Mouse (Mus musculus) layer of hippocampus, postnatal 10 days (tissue): ENCODE measurements at regions not wholly inside any gene's neighbourhood (a gene's known extent, or its start where the extent isn't known, plus 50 kb on each side); places are given as distances from the start of the nearest gene placed in this dataset.

Experiments
- DNase-seq, 2 experiments: peaks; one replicate each; pipeline ENCODE4 v3.0.0; 2021; ENCODE audit warnings: low spot score in 2 of 2

DNA sequence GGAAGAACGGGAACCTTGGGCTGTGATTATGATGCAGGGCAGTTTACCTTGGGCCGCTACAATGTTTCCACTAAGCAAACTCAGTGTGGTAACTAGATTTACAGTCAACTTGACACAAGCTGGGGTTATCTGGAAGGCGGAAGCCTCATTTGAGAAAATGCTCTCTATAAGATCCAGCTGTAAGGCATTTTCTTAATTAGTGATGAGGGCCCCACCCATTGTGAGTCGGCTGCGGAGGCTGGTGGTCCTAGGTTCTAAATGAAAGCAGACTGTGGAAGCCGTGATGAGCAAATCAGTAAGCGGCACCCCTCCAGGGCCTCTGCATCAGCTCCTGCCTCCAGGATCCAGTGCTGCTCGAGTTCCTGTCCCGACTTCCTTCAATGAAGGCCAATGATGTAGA is 183.4 kb downstream of the Ly86 start:
- DNase-seq: no peak

DNA sequence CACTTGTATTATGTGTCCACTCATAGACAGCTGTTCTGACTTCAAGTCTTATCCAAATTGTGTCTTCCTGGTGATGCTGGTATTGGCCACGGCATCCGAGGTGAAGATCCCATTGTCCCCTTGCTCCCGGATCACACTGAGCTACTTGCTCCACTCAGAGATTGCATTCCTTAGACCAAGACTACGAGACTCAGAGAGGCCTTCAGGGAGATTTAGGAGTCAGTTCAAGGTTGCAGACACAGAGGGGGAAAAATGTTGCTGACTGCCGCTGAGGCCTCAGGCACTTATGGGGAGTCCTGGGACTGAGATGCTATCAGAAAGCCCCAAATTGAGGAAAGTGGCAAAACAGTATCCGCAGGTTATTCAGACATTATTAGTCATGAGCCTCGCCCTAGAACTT is 183.9 kb downstream of the Ly86 start:
- DNase-seq: no peak

DNA sequence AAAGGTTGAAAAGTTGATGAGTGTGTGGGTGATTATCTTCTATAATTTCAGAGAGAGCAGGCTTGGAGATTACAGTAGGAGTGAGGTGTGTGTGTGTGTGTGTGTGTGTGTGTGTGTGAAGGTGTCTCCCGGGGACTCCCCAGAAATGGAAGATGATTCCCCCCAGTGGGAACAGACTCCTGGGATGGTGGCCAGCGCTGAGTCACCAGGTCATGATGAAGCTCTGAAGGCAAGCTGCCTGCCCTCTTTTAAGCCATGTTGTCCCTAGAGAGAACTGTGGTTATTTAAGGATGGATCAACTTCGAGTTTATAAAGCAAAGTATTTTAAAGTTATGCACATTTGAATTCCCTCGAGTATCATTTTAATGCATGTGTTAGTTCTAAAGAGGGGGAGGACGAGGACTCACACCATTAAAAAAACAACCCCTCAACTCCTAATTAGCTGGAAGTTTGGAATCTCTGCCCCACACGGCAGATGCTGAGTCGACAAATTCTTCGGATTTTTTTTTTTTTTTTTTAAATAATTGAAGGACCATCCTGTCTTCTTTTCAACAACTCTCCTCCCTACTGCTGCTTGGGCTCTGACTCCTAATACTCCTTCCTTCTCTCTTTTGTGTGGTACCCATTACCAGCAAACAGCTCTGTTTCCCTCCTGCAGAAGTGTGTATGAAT is 186.6 kb downstream of the Ly86 start:
- no peak for DNase-seq

DNA sequence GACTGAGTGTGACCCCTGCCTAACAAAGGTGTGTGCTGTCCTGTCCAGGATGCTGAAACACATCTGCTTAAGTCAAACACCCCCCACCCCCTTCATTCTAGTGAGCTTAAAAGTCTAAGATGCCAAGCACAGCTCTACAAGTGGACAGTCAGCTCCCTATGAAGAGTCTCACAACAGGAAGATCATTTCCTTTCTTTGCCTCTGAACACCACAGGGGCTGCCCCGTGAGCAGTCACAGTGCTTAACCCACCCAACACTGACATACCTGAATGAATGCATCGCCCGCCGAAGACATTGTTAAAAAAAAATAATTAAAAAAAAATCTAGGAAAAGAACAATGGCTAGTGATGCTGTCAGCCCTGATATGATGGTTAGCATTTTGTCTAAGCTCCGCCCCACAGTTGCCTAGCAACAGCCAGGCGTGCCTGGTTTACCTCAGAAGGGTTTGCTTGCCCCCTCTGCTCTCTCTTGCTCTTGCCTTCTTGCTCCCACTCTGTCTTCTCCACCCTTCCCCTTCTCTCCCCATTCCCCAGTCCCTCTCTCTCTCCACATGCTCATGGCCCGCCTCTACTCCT is 187.7 kb downstream of the Ly86 start:
- DNase-seq: no peak

DNA sequence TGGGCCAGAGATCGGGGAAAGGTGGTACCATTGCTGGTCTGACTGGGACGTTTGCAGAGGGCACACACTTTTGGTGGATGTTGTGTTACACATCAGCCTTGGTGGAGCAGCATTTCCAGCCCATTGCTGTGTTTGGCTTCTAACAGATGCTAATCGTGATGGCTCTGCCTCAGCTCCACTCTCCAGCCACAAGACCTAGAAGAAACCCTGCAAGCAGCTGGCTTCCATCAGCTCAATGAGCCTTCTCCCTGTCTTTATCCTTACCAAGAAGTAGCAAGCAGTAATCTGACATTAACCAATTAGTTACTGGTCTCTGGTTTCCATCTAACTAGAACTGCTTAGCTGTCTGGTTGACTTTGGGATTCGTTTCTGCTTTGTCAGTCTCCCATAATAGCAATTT is 188.8 kb downstream of the Ly86 start:
- no peak for DNase-seq

DNA sequence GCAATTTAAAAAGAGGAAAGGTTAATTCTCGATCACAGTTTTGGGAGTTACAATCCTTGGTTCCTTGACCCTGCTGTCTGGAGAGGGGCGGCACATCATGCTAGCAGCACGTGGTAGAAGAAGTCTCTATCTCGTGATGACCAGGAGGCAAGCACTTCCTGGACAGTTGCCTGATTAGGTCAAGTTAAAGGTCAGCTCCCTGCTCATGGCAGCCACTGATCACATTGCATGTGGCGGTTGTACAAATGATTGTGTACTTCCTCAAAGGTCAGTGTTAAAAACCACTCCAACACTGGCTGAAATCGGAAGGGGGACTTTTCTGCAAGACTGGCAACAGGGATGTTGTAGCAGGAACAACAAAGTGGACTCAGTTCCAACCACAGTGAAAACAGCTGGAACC is 192.3 kb downstream of the Ly86 start:
- no peak for DNase-seq

DNA sequence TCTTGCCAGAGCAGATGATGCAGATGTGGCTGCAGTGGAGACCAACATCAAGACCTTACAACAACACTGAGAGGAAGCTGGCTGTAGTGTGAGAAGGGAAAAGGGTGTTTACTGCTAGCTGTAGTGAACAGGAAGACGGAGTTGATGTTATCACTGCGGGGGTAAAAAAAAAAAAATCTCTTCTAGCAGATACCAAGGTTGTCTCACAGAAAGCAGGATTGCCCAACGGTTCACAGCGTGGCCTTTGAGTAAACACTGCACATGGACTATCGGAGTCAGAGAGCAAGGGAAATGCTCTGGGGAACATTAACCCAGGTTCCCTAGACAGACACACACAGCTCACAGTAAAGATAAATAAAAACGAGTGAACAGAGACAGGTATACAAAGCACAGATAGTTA is 192.8 kb downstream of the Ly86 start:
- no peak for DNase-seq

DNA sequence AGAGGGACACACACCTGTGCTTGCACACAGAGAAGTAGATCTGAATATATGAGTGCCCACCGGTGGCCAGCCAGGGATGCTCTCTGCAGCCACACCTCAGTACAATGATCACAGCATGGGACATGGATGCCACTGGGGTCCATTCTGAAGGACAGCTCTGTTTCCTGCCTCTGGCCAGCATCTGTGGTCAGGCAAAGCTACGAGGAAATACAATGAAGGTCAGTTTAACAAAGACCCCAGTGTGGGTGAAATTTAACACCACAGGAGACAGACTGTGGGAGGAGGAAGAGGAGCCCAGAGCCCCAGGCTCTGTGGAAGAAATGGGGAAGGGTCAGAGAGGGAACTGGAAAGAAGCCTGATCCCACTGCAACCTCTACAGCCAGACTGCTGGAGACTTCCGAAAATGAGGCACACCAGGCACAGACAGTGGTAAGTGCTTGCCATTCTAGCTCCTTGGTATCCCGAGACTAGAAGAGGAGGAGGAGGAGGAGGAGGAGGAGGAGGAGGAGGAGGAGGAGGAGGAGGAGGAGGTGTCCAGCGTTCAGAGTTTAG is 196.0 kb downstream of the Ly86 start:
- DNase-seq: no peak

DNA sequence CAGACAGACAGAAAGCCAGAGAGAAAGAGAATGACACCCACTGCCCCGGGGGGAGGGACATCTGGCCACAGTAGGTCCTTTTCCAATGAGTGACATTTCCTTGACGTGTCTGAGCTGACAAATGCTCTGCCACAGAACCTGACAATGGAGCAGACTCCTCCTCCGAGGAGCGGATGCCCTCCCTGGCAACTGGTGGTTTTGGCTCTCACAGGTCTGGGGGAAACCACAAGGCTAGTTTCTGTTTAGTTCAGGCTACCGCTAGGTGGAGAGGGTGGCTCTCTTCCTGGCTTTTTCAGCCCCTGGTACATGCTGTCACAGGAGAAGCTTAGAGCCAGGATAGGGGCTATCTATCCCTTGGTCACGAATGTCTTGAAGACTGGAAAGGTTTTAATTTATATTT is 196.7 kb downstream of the Ly86 start:
- DNase-seq: peak; percentile 57 to 67

DNA sequence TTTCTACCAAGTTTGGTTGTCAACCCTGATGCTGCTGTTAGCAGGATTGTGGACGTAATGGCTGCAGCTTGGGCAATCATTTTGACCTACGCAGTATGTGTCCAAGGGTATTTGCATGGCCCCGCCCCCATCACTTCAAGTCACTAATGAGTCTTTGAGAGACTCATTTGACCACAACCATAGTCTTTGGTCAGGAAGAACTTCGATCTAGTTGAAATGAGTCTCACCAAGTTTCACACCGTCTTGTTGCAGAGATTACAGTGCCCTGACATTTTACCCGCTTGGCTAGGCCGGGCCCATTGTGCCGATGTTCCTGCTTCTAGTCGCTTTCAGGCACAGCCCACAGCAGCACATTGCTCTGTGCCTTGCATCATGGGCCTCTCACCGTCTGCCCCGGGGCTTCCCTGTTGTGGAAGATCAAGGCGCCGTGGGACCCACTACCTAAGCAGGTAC is 197.8 kb downstream of the Ly86 start:
- DNase-seq: no peak

DNA sequence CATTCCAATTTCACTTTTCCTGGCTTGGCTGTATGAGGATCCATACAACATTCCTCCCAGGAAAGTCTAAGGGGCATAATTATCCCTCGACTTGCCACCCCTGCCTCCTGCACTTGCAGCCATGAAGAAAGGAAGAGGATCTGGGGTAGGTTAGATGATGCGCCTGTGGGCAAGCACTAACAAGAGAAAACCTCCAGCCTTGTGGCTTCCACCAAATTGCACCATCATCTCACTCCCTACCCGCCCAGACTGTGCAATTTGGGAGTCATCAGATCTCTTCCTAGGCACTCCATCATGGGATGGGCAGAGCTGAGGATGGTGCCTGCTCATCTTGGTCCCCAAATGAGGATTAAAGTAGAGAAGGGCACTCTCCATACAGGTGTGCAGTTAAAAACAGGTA is 198.8 kb downstream of the Ly86 start:
- no peak for DNase-seq

DNA sequence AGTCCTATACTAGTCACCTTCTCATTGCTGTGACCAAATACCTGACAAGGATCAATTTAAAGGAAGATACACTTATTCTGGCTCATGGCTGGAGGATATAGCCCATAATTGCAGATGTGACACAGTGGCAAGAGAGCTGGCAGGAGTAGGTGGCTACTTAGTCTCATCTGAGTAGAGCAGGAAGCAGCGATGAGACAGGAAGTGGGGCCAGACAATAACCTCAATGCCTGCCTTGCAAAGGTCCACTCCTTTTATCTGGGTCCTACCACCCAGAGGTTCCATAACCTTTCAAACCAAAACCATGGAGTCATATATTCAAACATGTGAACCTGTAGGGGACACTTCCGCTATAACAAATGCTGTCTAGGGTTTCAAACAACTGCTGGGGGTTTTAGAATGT is 199.7 kb downstream of the Ly86 start:
- DNase-seq: no peak

DNA sequence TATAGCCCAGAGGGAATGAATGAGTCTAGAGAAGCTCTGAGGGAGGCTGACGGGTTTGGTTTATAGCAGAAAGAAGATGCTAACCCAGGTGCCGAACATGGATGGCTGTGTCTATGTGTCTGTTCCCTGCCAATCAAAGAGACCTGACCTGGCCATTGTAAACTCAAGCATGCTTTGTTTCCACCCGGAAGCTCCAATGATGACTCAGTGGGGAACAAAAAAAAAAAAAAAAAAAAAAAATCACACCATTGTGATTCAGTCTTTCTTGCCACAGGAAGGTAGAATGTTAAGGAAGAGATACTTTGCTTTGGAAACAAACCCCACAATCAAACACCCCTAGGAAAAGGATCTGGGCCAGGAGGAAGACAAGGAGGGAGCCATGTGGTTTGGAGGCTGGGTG is 201.5 kb downstream of the Ly86 start:
- DNase-seq: no peak

DNA sequence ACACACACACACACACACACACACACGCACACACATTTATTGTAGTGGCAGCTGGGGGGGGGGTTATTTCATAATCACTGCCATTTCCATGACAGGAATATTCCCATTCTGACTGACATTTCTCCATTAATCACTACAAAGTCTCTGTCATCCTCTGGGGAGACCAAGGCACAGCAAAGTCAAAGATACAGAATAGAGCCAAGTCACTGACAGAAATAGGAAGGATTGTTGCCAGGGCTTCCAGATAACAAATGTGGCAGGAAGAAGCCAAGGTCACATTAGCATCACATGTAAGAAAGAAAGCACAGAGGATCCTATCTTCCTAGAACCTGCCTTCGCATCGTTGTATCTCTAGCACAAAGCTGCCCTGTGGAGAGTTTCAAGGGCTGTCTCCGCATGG is 205.6 kb downstream of the Ly86 start:
- no peak for DNase-seq

DNA sequence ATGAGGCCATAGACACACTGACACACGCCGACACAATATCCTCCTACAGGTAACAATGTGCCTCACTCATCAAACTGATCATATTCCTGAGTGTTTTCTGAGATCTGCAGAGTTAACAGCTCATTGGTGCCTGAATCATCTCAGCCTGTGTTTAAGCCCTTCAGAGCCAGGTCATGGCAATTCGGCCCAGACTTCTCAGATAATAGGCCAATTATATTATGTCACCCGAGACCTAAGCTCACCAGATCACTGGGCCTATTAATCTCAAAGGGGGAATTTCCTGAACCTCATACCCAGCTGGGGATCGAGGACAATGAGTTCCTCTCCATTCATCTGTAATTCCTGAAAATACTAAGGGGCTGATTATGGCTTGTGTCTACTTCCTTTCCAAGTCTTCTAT is 208.4 kb downstream of the Ly86 start:
- DNase-seq: no peak

DNA sequence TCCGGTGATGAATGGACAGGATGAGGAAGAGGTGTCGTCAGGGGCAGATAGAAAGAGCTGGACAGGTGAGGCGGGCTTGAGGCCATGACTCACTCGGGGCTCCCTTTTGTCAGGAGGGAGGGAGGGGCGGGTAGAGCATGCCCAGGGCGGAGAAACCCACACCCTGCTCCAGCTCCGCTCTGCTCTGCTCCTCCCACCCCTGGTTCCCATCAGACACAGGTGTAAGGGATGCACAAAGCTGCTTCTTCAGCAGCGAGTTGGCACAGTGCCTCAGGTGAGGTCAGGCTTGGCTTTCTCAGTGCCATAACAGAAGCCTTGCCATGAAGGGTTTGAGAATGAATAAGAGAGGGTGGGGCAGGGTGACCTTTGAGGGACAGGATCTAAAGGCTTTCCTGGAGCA is 212.2 kb downstream of the Ly86 start:
- no peak for DNase-seq

DNA sequence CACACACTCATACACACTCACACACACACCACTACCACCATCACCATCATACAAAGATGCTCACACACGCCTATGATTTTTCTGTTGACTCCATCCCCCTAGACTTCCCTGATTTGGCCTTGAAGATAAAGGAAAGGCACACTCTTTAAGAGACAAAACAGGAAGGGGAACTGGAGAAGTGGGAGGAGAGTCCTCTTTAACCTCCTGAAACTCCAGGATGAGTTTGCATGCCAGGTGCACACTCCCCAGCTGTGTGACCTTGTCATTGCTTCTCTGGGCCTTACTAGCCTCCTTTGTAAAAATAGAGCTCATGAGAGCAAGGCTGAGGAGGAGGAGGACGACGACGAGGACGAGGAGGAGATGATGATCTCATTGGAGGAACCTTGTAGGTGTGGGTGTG is 212.8 kb downstream of the Ly86 start:
- no peak for DNase-seq

DNA sequence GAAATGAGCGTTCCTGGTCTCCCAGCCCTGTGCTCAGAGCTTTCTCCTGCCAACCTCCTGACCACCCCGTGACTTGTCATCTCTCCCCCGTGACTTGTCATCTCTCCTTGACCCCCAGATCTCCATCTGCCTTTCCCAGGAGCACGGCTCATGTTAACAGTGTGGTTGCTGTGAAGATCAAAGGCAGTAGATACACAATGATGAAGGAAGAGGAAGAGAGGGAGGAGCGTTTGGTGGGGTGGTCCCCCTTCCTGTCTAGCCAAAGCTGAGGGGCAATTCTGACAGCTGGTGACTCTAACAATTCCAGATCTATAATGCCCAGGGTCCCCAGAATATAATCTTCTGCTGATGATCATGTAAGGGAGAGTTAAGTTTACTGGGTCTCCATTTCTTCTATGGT is 214.0 kb downstream of the Ly86 start:
- DNase-seq: no peak

DNA sequence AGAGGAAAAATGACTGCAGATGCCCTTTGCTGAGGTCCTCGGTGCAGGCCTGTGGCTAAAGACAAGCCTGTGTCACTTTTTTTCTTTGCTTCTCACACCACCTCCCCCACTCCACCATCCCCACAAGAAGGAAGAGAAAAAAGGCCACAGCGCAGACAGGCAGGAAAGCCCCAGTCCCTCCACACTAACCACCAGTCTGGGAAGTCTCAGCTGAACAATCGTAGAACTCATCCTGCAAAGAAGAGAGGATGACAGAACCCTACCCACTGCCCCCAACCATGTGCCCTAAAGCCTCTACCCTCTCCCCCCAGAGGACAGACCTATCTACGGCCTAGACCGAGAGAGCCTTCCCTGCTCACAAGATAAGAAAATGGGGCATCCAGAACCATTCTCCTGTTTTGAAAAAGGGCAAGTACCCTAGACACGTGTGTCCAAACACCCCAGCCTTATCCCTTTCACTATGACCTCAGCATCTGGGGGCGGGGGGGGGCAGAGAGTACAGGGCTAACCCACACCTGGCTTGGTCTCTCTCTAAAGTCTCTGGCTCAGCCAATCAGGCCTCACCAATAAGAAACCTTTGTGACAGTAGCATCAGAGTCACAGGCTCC is 214.8 kb downstream of the Ly86 start:
- DNase-seq: no peak

DNA sequence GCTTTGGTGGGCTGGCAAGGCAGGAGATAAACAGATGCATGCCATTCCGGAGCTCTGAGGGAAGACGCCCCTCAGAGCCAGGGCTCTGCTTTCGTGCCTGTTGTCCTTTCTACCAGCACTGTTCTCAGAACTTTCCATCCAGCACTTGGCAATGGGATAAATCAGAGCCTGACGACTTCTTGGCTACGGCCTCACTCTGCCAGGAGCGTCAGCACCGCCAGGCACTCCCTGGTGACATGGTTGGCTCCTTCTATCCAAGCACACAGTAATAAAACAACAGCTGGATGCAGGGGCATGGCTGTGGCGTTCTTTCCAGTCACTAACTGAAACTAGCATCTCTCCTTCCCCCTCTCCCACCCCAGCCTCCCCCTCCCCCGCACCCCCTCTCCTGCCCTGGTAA is 215.4 kb downstream of the Ly86 start:
- no peak for DNase-seq

DNA sequence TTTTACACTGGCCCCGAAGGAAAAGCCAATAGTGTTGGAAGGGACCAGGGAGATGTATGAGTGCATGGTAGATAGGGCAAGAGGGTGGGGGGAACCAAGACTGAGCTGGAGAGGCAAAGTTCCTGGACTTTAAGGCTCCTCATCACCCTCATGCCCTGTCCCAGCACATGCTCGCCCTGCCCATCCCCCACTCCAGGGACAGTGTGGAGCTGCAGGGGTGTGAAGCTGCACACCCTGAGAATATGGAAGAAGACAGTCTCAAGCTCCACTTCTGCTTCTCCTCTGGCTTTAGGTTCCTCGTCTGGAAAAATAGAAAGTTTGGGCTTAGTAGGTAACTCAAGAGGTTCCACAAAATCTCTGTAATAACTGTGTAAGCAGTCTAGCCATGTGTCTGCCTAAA is 215.8 kb downstream of the Ly86 start:
- DNase-seq: no peak

DNA sequence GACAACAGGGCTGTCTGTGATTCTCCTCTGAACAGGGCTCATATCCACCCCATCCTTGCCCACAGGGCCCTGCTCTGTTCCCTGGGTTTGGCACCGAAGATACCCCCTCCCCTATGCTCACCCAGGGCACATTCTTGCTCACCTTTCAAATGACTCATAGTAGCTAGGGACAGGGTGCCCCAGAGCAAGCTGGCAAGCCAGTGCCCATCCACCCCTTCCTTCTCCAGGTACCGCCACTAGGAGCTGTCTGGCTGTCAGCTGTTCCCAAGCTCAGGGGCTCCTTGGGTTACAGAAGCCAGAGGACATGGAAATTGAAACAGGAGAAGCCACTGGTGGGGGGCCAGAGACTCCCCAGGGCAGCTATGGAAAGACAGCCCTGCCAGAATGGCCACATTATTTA is 216.4 kb downstream of the Ly86 start:
- no peak for DNase-seq

DNA sequence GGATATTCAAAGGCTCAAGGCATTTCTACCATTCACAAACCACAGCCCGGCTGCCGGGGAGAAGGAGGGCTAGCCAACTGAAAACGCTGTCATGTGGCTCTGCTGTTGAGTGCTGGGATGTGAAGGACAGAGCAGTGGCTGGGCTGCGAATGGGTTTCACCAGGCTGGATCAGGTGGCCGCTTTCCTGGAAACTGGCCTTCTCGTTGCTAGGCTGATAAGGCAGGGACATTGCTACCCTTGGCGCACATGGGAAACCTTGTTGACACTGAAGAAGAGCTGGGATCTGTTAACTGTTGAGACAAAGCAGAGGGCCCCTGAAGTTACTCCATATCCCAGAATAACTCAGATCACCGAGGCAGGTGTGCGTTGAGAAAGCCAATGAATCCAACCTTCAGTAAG is 216.1 kb upstream of the Rreb1 start:
- no peak for DNase-seq
